Mouse (Mus musculus): ENCODE measurements around the gene Sdc4. TPM values are rescaled to one million over a fixed set of nuclear protein-coding genes. Genes with fewer than 3 reads are reported as not detected.
A peak's percentile ranks its signal among the peaks of the same experiment; 100 is the strongest.

The Sdc4 gene
- polyA plus RNA-seq, 1 experiment from 2014 or later, result 120 TPM

DNA sequence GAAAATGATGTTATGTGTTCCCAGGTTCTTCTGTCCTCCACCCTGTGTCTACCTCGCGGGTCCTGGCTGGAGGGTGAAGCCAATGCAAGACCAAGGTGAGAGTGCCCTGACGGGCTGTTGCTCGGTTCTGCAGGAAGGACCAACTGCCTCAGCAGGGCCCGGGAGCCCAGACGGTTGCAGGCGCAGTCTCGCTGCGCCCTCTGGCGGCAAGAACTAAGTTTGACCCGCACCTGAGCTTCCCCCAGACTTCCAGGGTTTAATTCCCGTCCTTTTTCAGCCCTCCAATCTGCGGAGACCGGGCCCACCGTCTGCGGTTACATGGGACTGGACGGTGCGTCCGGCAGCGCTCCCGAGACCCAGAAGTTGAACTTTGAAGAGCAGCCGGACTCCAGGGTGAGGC is 36.0 kb downstream of the Sdc4 start:
- ATAC-seq, result peak; percentile 52; the same call in 1 of the 2 replicates
- Histone ChIP-seq H3K36me3 (no peaks in the 10 kb centered on the region), H3K9me3 (no peaks in the 10 kb centered on the region), H3K9ac (no peak overlapping the region), H3K27ac (no peak overlapping the region), H3K4me2 (replicated peaks) (peak overlapping the region; percentile 18; the same call in 1 of the 2 replicates), H3K27me3 (replicated peaks) (peaks cover 52% of the 10 kb centered on the region), H3K4me1 (replicated peaks) (peaks cover 18% of the 10 kb centered on the region), H3K4me3 (replicated peaks) (no peak overlapping the region)
- WGBS, result 1% methylated on average over 22 of the region's 22 CpGs

DNA sequence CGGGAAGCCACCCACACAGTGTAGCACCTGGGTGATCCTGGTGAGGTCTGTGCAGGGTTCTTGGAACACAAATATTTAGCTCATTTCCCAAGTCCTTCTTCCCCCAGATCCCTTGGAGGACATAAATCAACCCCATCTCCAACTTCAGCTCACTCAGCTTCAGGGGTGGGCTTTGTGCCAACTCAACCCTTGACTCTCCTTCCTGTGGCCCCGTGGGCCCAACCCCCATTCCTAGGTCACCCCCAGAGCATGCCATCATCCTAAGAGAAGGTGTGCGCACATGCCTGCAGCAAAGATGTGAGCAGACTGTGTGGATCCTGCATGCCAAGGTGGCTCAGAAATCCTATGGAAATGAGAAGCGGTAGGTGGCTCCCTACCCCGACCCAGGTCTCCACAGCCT is 38.2 kb downstream of the Sdc4 start:
- no peaks in the 10 kb centered on the region for H3K9me3 ChIP-seq
- no peak for ATAC-seq
- no peaks in the 10 kb centered on the region for H3K36me3 ChIP-seq
- H3K4me2 ChIP-seq (replicated peaks), result peak overlapping the region; percentile 87
- peaks cover 66% of the 10 kb centered on the region for H3K27me3 ChIP-seq (replicated peaks)
- 44% methylated on average over 5 of the region's 5 CpGs for WGBS
- H3K27ac ChIP-seq, result no peak overlapping the region
- peaks cover 22% of the 10 kb centered on the region for H3K4me1 ChIP-seq (replicated peaks)
- no peak overlapping the region for H3K9ac ChIP-seq
- no peak overlapping the region for H3K4me3 ChIP-seq (replicated peaks)

DNA sequence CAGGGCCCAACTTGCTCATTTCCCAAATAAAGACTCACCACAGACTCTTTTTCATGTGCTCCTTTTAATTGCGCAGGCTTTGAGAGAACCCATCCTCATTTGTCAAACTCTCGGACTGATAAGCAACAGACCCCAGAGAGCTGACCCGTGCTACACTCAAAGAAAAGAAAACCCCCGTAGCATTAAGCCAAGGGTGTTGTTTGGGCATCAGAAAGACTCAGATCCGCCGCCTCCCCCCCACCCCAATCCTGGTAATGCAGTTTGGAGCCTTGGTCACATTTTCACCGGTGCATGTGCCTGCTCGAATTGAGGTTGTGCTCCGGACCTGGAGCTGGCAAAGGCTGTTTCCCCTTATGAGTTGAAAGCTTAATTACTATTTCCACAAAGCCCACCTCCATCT is 38.6 kb downstream of the Sdc4 start, which contains the start of gene Matn4:
Gene Matn4 (minus strand): TSS at position 101 of the 400 bp plus-strand sequence.
- WGBS, result 13% methylated on average over 9 of the region's 9 CpGs
- Histone ChIP-seq H3K4me3 (replicated peaks) (peak within 1 kb of the TSS; percentile 42), H3K27ac (peak within 1 kb of the TSS; percentile 19; the same call in 1 of the 2 replicates), H3K4me2 (replicated peaks) (peak within 1 kb of the TSS; percentile 87), H3K27me3 (replicated peaks) (peaks cover 67% of the 10 kb centered on the region), H3K9ac (peak within 1 kb of the TSS; percentile 34; the same call in 1 of the 2 replicates), H3K4me1 (replicated peaks) (peaks cover 24% of the 10 kb centered on the region), H3K36me3 (no peaks in the 10 kb centered on the region), H3K9me3 (no peaks in the 10 kb centered on the region)
- ATAC-seq, result no peak

DNA sequence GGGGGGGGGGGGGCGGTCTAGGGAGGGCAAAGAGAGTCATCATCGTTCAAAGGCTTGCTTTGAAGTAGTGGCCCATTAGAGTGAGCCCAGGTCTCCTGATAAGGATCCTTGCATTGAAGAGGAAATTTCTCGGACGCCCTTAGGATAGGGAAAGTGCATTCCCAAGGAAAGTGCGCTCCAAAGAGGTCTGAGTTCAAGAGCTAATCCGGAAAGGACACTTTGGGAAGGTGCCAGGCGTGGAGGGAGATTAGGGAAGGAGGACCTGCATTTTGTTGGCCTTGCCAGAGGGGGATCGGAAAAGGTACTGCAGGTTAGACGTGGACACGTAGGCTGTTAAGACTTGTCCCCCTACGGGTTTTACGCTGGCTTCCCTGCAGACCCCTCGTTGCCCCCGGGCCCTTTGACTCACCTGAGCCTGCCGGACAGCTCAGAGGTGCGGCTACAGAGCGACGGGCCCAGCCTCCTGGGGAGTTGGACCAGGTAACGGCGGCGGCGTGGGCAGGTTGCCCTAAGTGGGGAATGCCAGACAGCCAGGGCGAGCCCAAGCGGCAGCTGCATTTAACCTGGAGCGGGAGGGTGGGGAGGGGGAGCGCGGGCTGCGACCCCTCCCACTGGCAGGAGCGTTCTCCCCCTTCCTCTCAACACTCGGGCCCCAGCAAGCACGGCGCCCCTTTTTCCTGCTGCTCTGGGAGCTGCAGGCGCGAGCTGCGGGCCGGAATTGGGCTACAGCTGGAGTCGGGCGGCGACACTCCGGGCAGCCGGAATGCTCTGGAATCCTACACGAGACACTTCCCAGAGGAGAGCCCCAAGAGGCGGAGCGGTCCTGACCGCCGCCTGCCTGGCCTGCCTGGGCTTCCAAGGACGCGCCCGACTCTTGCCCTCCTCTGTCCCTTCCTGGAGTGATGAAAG is 39.4 kb downstream of the Sdc4 start:
- Histone ChIP-seq H3K4me3 (replicated peaks) (peak overlapping the region; percentile 42), H3K4me1 (replicated peaks) (peaks cover 24% of the 10 kb centered on the region), H3K27me3 (replicated peaks) (peaks cover 68% of the 10 kb centered on the region), H3K36me3 (no peaks in the 10 kb centered on the region), H3K4me2 (replicated peaks) (peak overlapping the region; percentile 87), H3K9ac (peak overlapping the region; percentile 34; the same call in 1 of the 2 replicates), H3K9me3 (no peaks in the 10 kb centered on the region), H3K27ac (peak overlapping the region; percentile 19; the same call in 1 of the 2 replicates)
- 3% methylated on average over 49 of the region's 49 CpGs for WGBS
- peak; percentile 46 for ATAC-seq

DNA sequence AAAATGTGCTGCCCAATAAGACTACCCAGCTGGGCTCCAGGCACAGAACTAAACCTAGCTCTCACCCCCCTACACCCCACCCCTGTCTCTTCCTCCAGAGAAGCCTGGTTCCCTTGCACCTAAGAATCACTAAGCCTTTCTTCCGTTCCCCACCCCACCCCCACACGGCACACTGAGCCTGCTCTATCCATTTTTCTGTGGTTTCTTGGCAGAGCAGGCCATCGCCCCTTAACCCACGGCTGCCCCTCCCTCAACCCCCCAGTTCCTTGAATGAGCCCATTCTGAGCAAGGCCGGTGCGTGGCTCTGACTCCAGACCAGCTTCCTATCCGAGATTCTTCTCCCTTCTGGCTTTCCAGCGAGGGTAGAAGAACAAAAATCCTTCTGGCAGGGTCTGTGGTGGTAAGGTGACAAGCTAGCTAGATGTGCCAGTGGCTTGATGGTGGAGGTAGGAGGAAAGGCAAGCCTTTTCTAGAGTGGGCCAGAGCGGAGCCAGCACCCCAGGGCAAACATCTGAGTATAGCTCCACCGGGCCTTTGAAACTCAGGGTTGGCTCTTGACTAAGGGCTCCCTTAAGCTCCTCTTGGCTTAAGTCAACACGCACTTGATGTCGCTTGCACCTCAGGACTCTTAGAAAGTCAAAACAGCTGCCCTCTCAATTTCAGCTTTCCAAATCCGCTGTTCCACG is 40.1 kb downstream of the Sdc4 start:
- Histone ChIP-seq H3K36me3 (no peaks in the 10 kb centered on the region), H3K4me2 (replicated peaks) (peak overlapping the region; percentile 87), H3K4me3 (replicated peaks) (peak overlapping the region; percentile 42; the same call in 1 of the 2 replicates), H3K4me1 (replicated peaks) (peaks cover 24% of the 10 kb centered on the region), H3K27me3 (replicated peaks) (peaks cover 68% of the 10 kb centered on the region), H3K27ac (no peak overlapping the region), H3K9me3 (no peaks in the 10 kb centered on the region), H3K9ac (no peak overlapping the region)
- ATAC-seq, result no peak
- 25% methylated on average over 14 of the region's 14 CpGs for WGBS

DNA sequence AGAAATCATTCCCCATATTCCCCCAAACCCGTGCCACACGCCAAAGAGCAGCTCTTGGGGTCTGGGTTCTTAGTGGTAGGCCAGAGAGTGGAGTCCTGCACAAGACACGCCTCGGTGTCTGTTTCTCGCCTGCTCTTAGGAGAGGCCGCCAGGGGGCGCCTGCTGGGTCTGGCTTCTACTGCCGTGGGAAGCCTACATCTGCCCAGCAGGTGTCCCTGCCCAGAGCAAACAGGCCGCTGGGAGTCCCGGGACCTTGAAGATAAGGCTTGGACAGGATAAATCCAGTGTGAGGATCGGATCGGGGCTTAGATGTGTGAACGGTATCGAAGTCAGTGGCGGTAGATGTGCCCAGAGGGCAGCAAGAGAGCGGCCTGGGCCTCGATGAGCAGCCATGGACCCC is 40.8 kb downstream of the Sdc4 start, which contains the start of gene Rbpjl:
Gene Rbpjl (plus strand): TSS at position 236 of the 400 bp plus-strand sequence.
- H3K4me1 ChIP-seq (replicated peaks), result peaks cover 24% of the 10 kb centered on the region
- 4% methylated on average over 17 of the region's 17 CpGs for WGBS

DNA sequence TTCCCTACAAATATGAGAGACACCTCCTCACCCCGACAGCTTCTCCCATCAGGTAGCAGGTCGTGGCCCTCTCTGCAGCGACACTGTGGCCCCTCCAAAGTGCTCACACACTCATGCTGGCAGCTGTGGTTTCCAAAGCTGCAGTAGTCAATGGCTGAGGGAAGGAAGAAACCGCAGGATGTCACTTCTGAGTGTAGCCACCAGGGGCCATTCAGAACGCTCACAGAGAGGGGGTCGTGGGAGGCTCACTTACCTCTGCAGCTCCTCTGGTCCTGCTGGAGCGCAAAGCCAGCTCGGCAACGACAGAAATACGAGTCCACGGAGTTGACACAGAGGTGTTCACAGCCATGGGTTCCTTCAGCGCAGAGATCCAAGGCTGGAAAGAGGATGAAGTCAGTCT is 46.8 kb downstream of the Sdc4 start:
- WGBS, result 77% methylated on average over 12 of the region's 12 CpGs

More for the DNA sequence above, 40.8 kb downstream of the Sdc4 start, which contains the start of gene Rbpjl:
- Histone ChIP-seq H3K9me3 (no peaks in the 10 kb centered on the region), H3K4me3 (replicated peaks) (peak within 1 kb of the TSS; percentile 42), H3K9ac (no peak within 1 kb of the TSS), H3K27ac (no peak within 1 kb of the TSS), H3K4me2 (replicated peaks) (peak within 1 kb of the TSS; percentile 87), H3K27me3 (replicated peaks) (peaks cover 61% of the 10 kb centered on the region), H3K36me3 (no peaks in the 10 kb centered on the region)
- ATAC-seq, result peak; percentile 52

DNA sequence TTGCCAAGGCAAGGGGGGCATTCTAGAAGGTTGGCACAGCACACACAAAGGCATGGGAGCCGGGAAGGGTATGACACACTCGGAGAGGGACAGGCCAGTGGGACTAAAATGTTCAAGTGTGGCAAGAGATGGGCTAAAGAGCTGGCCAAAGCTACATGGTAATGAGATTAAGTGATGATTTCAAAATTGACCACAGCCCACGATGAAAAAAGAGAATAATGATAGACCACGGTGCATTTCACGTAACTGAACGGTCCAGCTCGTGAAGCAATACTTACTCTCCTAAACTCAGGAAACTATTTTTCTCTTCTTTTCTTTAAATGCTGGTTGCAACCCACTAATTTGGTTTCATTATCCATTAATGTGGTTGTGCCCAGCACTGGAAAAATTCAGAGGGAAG is 47.6 kb downstream of the Sdc4 start:
- no peak for ATAC-seq
- H3K9ac ChIP-seq, result no peak overlapping the region
- H3K36me3 ChIP-seq, result no peaks in the 10 kb centered on the region
- WGBS, result 92% methylated on average over 7 of the region's 7 CpGs
- no peak overlapping the region for H3K27ac ChIP-seq
- peaks cover 21% of the 10 kb centered on the region for H3K27me3 ChIP-seq (replicated peaks)
- no peaks in the 10 kb centered on the region for H3K9me3 ChIP-seq
- no peak overlapping the region for H3K4me3 ChIP-seq (replicated peaks)
- peaks cover 6% of the 10 kb centered on the region; the same call in 1 of the 2 replicates for H3K4me1 ChIP-seq (replicated peaks)
- H3K4me2 ChIP-seq (replicated peaks), result no peak overlapping the region

More for the DNA sequence above, 46.8 kb downstream of the Sdc4 start:
- H3K4me2 ChIP-seq (replicated peaks), result no peak overlapping the region
- ATAC-seq, result no peak
- no peak overlapping the region for H3K4me3 ChIP-seq (replicated peaks)
- H3K27ac ChIP-seq, result no peak overlapping the region
- H3K4me1 ChIP-seq (replicated peaks), result peaks cover 6% of the 10 kb centered on the region; the same call in 1 of the 2 replicates
- H3K36me3 ChIP-seq, result no peaks in the 10 kb centered on the region
- H3K27me3 ChIP-seq (replicated peaks), result peaks cover 29% of the 10 kb centered on the region
- H3K9ac ChIP-seq, result no peak overlapping the region
- H3K9me3 ChIP-seq, result no peaks in the 10 kb centered on the region

DNA sequence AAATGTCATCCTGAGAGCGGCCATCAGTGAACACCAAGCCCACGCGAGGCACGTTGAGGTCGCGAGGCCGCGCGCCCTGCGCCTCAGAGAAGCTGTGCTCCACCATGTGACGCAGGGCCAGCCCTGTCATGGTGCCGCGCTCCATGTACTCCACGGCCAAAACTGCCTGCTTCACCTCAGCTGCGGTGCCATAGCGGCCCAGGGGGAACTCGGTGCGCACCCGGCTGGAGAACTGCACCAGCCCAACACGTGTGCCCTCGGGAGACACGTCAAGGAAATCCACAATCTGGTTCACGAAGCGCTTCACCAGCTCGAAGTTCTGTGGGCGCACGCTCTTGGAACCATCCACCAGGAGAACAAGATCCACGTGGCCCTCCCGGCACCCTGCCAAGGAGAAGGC is 50.6 kb downstream of the Sdc4 start:
- no peak for ATAC-seq
- no peak overlapping the region for H3K4me3 ChIP-seq (replicated peaks)
- WGBS, result 79% methylated on average over 29 of the region's 29 CpGs

DNA sequence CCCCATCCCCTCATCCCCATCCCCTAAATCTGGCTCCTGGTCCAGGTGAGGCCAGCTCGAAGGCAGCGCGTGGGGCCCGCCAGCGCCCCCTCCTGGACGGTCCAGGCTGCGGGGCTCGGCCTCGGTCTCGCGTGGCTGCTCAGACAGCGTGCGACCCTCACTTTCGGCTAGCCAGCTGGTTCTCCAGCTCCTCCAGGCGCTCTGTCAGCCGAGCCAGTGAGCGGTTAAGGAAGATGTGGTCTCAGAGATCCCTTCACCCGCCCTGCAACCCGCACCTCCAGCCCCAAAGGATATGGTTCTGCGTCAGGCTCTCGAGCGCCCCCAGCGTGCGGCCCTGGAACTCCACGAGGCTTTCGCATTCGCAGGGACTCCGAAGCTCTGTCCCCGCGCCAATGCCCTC is 54.2 kb downstream of the Sdc4 start:
- Histone ChIP-seq H3K4me1 (replicated peaks) (peaks cover 10% of the 10 kb centered on the region), H3K4me3 (replicated peaks) (peak overlapping the region; percentile 52), H3K9ac (peak overlapping the region; percentile 50; the same call in 1 of the 2 replicates), H3K27ac (0 out of 2 replicates have a peak overlapping the region, but pooled peaks have one; percentile 17), H3K4me2 (replicated peaks) (peak overlapping the region; percentile 92), H3K36me3 (no peaks in the 10 kb centered on the region), H3K27me3 (replicated peaks) (peaks cover 12% of the 10 kb centered on the region), H3K9me3 (no peaks in the 10 kb centered on the region)
- ATAC-seq, result peak; percentile 66
- 1% methylated on average over 30 of the region's 30 CpGs for WGBS

More for the DNA sequence above, 50.6 kb downstream of the Sdc4 start:
- Histone ChIP-seq H3K9me3 (no peaks in the 10 kb centered on the region), H3K9ac (no peak overlapping the region), H3K27ac (no peak overlapping the region), H3K27me3 (replicated peaks) (peaks cover 5% of the 10 kb centered on the region), H3K36me3 (no peaks in the 10 kb centered on the region), H3K4me1 (replicated peaks) (peaks cover 3% of the 10 kb centered on the region), H3K4me2 (replicated peaks) (no peak overlapping the region)

DNA sequence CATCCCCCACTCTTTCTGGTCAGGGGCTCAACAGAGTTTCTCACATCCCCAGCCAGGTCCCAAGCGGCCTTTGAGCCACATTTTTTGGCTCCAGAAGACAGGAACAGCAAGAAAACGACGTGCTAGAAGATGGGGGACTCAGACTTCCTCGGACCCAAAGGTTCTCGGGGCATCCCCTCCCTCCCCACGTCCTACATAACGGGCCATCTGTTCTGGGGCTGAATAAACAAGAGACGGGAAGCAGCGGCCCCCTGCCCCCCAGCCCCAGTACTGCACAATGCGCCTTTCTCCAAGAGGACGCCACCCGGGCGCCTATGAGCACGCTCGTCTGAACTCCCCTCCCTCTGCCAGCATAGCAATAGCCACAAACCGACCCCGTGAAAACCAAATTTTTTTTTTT is 54.7 kb downstream of the Sdc4 start, which contains the start of gene Slpi:
Gene Slpi (minus strand): TSS at position 76 of the 400 bp plus-strand sequence.
- peaks cover 10% of the 10 kb centered on the region for H3K4me1 ChIP-seq (replicated peaks)
- ATAC-seq, result peak; percentile 57; the same call in 1 of the 2 replicates
- H3K9ac ChIP-seq, result peak within 1 kb of the TSS; percentile 50; the same call in 1 of the 2 replicates
- 0 out of 2 replicates have a peak within 1 kb of the TSS, but pooled peaks have one; percentile 17 for H3K27ac ChIP-seq
- H3K27me3 ChIP-seq (replicated peaks), result peaks cover 12% of the 10 kb centered on the region
- no peaks in the 10 kb centered on the region for H3K36me3 ChIP-seq
- H3K4me2 ChIP-seq (replicated peaks), result peak within 1 kb of the TSS; percentile 92
- peak within 1 kb of the TSS; percentile 52 for H3K4me3 ChIP-seq (replicated peaks)
- H3K9me3 ChIP-seq, result no peaks in the 10 kb centered on the region
- 2% methylated on average over 17 of the region's 17 CpGs for WGBS

DNA sequence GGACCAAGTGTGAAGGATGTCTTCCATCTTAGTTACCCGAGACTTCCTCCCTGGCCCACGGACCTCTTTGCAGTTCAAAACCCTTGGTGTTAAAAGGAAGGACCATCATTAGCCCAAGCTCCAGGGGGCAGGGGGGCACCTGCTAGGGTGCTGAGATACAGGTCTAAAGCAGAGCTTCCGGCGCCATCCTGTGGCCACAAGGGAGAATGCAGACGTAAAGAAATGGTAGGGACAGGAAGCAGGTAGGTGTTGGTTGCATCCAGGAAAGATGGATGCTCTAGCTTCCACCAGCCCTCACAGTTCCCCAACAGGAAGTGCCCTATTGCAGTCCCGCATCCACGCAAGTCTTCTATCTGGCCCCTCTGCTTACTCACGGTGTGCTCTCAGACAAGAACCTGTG is 56.7 kb downstream of the Sdc4 start:
- ATAC-seq, result no peak
- Histone ChIP-seq H3K27ac (no peak overlapping the region), H3K4me3 (replicated peaks) (no peak overlapping the region), H3K9ac (no peak overlapping the region), H3K4me2 (replicated peaks) (peak overlapping the region; percentile 39; the same call in 1 of the 2 replicates), H3K9me3 (no peaks in the 10 kb centered on the region), H3K4me1 (replicated peaks) (peaks cover 10% of the 10 kb centered on the region), H3K27me3 (replicated peaks) (peaks cover 12% of the 10 kb centered on the region; the same call in 1 of the 2 replicates), H3K36me3 (no peaks in the 10 kb centered on the region)
- 14% methylated on average over 8 of the region's 8 CpGs for WGBS

Data from intestine, embryonic 15.5 days (tissue).